Mouse (Mus musculus): ENCODE measurements around the gene Acap3.

The Acap3 gene

GRCm38 (mm10) chr4:155943534-155944249, 52.1 kb downstream of the Acap3 start, which contains the start of gene Ube2j2:
TSS of gene Ube2j2 (plus strand) at chr4:155943831.
- peak; percentile 95 for DNase-seq

GRCm38 (mm10) chr4:155944271-155944670, 52.6 kb downstream of the Acap3 start:
- no peak for DNase-seq

GRCm38 (mm10) chr4:155947094-155947493, 55.5 kb downstream of the Acap3 start:
- DNase-seq: no peak

GRCm38 (mm10) chr4:155955491-155955890, 63.9 kb downstream of the Acap3 start:
- DNase-seq: no peak

Measured in right cerebral cortex, adult 18-20 months (tissue).